Mouse (Mus musculus): Measurements from ENCODE around the gene Tmem160. TPM values are rescaled to one million over a fixed set of nuclear protein-coding genes. Genes with fewer than 3 reads are reported as not detected.

Tmem160 gene
- total RNA-seq, 2 experiments from 2014 or later: 35.6 to 42.6 TPM

GRCm38 (mm10) chr7:16475764-16476599 lies 23.4 kb downstream of the Tmem160 start:
- DNase-seq: no peak
- intact Hi-C loops (cut with DNase I): loop anchor here (10.0 kb wide), 1 partner anchor 209 kb away; no protein-coding TSS in a partner anchor

GRCm38 (mm10) chr7:16476600-16476989 lies 24.0 kb downstream of the Tmem160 start:
- intact Hi-C loops (cut with DNase I): loop anchor here (10.0 kb wide), 1 partner anchor 208 kb away; no protein-coding TSS in a partner anchor
- DNase-seq: no peak

GRCm38 (mm10) chr7:16477628-16478027 lies 25.0 kb downstream of the Tmem160 start, which contains the start of gene Npas1:
Npas1 (minus strand) TSS chr7:16477728.
- no peak for DNase-seq
- intact Hi-C loops (cut with DNase I): loop anchor here (10.0 kb wide), 1 partner anchor 207 kb away; no protein-coding TSS in a partner anchor

- intact Hi-C loops (cut with DNase I): loop anchor here (10.0 kb wide), 1 partner anchor 236 kb away; the partner anchor contains the start of gene Ceacam9
- DNase-seq: no peak
Observed at GRCm38 (mm10) chr7:16488816-16489215, 36.2 kb downstream of the Tmem160 start.

GRCm38 (mm10) chr7:16489948-16490347 lies 37.4 kb downstream of the Tmem160 start:
- DNase-seq: no peak
- intact Hi-C loops (cut with DNase I): loop anchor here (10.0 kb wide), 1 partner anchor 235 kb away; the partner anchor contains the start of gene Ceacam9

- peak; percentile 40 to 43 for DNase-seq
- intact Hi-C loops (cut with DNase I): loop anchor here (2.0 kb wide), 2 partner anchors 27 to 127 kb away; no protein-coding TSS in a partner anchor
Observed at GRCm38 (mm10) chr7:16491759-16492158, 39.2 kb downstream of the Tmem160 start.

GRCm38 (mm10) chr7:16492211-16492610 lies 39.6 kb downstream of the Tmem160 start:
- DNase-seq: no peak
- intact Hi-C loops (cut with DNase I): loop anchor here (2.0 kb wide), 2 partner anchors 27 to 127 kb away; no protein-coding TSS in a partner anchor

GRCm38 (mm10) chr7:16493361-16493760 lies 40.8 kb downstream of the Tmem160 start:
- peak in 1 of 2 experiments; percentile 15 for DNase-seq
- intact Hi-C loops (cut with DNase I): loop anchor here (2.0 kb wide), 2 partner anchors 29 to 125 kb away; no protein-coding TSS in a partner anchor

GRCm38 (mm10) chr7:16496260-16496659 lies 43.7 kb downstream of the Tmem160 start:
- no peak for DNase-seq
- intact Hi-C loops (cut with DNase I): no loop called here

- intact Hi-C loops (cut with DNase I): no loop called here
Observed at GRCm38 (mm10) chr7:16499671-16500104, 47.1 kb downstream of the Tmem160 start.

GRCm38 (mm10) chr7:16501571-16501970 lies 49.0 kb downstream of the Tmem160 start:
- intact Hi-C loops (cut with DNase I): no loop called here
- DNase-seq: no peak

More at GRCm38 (mm10) chr7:16499671-16500104, 47.1 kb downstream of the Tmem160 start:
- no peak for DNase-seq

- intact Hi-C loops (cut with DNase I): no loop called here
- DNase-seq: peak in 1 of 2 experiments; percentile 30
Observed at GRCm38 (mm10) chr7:16504573-16505225, 52.1 kb downstream of the Tmem160 start.

Other genes with a start within 250 kb of the Tmem160 start
- gene Dhx34, start 230.7 kb upstream of the Tmem160 start, total RNA-seq (2021): 1 to 10 TPM; 3.1 to 4.5 TPM
- gene C5ar2, start 208.6 kb upstream of the Tmem160 start, total RNA-seq (2021): under 1 TPM; 0.20 TPM
- 1 to 10 TPM; 1.7 to 1.8 TPM for gene C5ar1, start 193.2 kb upstream of the Tmem160 start, total RNA-seq (2021)
- 10 to 100 TPM; 12.2 to 15.1 TPM for gene Inafm1, start 179.2 kb upstream of the Tmem160 start, total RNA-seq (2021)
- gene Ccdc9, start 166.0 kb upstream of the Tmem160 start, total RNA-seq (2021): 10 to 100 TPM; 40.7 to 44.6 TPM
- gene Bbc3, start 144.4 kb upstream of the Tmem160 start, total RNA-seq (2021): 1 to 10 TPM; 1.4 to 2.2 TPM
- gene Sae1, start 65.0 kb upstream of the Tmem160 start, total RNA-seq (2021): 10 to 100 TPM; 21.4 to 29.2 TPM
- gene Zc3h4, start 51.9 kb upstream of the Tmem160 start, total RNA-seq (2021): 10 to 100 TPM; 24.9 to 27.1 TPM
- gene Npas1, start 24.9 kb downstream of the Tmem160 start, total RNA-seq (2021): not detected
- 10 to 100 TPM; 16.1 to 16.3 TPM for gene Arhgap35, start 162.2 kb downstream of the Tmem160 start, total RNA-seq (2021)
- not detected for gene Ceacam15, start 222.9 kb downstream of the Tmem160 start, total RNA-seq (2021)